Mouse (Mus musculus) midbrain, embryonic 11.5 days (tissue): ENCODE measurements at regions not wholly inside any gene's neighbourhood (a gene's known extent, or its start where the extent isn't known, plus 50 kb on each side); places are given as distances from the start of the nearest gene placed in this dataset.
A peak's percentile ranks its signal among the peaks of the same experiment; 100 is the strongest.
"Not testable (repeated sequence)": the region's sequence is repeated elsewhere in the genome, so short reads cannot be mapped to it uniquely, and the experiment has no call there.

Experiments
- ATAC-seq: fragments of 200-750 bp; cut with Nextera tagmentation; 2 replicates; pipeline ENCODE4 v1.8.0; 2017; ENCODE audit warnings: moderate TSS enrichment, moderate library complexity; ENCODE audit not compliant: low FRiP score
- DNase-seq: peaks from one replicate; pipeline ENCODE4 v3.0.0; 2015; ENCODE audit warnings: low spot score; ENCODE audit errors: missing footprints
- H3K27ac ChIP-seq: fragments of 300-500 bp; sonication (generic); 2 replicates; pipeline ENCODE4 v1.5.1; 2014; ENCODE audit warnings: low read depth, low read length
- H3K27me3 ChIP-seq: fragments of 300-500 bp; sonication (generic); 2 replicates; pipeline ENCODE4 v1.6.1; 2014; ENCODE audit warnings: mild to moderate bottlenecking, low read length, moderate library complexity, mixed read lengths; ENCODE audit not compliant: control insufficient read depth, insufficient read depth
- H3K36me3 ChIP-seq: fragments of 300-500 bp; sonication (generic); 2 replicates; pipeline ENCODE4 v1.6.1; 2014; ENCODE audit warnings: mild to moderate bottlenecking, low read length, moderate library complexity, mixed read lengths; ENCODE audit not compliant: control insufficient read depth, insufficient read depth
- H3K4me1 ChIP-seq: fragments of 300-500 bp; sonication (generic); 2 replicates; pipeline ENCODE4 v1.6.1; 2014; ENCODE audit warnings: low read length; ENCODE audit not compliant: control insufficient read depth, insufficient read depth
- H3K4me2 ChIP-seq: fragments of 300-500 bp; sonication (generic); 2 replicates; pipeline ENCODE4 v1.6.1; 2014; ENCODE audit warnings: mild to moderate bottlenecking, moderate library complexity
- H3K4me3 ChIP-seq: fragments of 300-500 bp; sonication (generic); 2 replicates; pipeline ENCODE4 v1.5.1; 2014; ENCODE audit warnings: low read depth, low read length
- H3K9ac ChIP-seq: fragments of 300-500 bp; sonication (generic); 2 replicates; pipeline ENCODE4 v1.6.1; 2014; ENCODE audit warnings: low read length
- H3K9me3 ChIP-seq: fragments of 300-500 bp; sonication (generic); 2 replicates; pipeline ENCODE4 v1.6.1; 2016; ENCODE audit warnings: low read length; ENCODE audit not compliant: control insufficient read depth
- WGBS: fragments of 180-500 bp; shearing (Covaris S2); extraction: QIAGEN DNeasy Blood & Tissue Kit; methylation state at CpG from one replicate; pipeline ENCODE4 v1.1.7; 2014; 5-methylcytosine and 5-hydroxymethylcytosine counted together

DNA sequence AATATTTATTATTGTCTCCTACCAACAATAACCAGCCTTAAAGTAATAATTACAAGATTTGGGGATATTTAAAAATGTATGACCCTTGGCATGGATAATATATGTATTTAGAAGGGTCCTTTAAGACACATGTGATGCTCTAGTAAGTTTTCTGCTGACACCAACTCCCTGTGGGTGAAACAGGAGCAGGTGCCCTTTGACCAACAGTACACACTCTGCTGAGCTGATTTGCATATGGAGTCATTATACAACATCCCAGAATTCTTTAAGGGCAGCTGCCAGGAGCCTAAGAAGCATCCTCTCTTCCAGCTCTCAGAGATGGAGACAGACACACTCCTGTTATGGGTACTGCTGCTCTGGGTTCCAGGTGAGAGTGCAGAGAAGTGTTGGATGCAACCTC, 274.1 kb downstream of the Rpia start:
- DNase-seq (no peak), ATAC-seq (no peak)
- Histone ChIP-seq H3K9me3 (no peaks in the 10 kb centered on the region), H3K36me3 (no peaks in the 10 kb centered on the region), H3K27me3 (no peaks in the 10 kb centered on the region), H3K4me2 (no peak overlapping the region), H3K4me1 (no peaks in the 10 kb centered on the region), H3K9ac (no peak overlapping the region), H3K4me3 (no peak overlapping the region), H3K27ac (no peak overlapping the region)

GRCm38 (mm10) chr6:70468623-70469479, 323.2 kb downstream of the Rpia start:
- ATAC-seq = peak; percentile 63; the same call in 1 of the 2 replicates

DNA sequence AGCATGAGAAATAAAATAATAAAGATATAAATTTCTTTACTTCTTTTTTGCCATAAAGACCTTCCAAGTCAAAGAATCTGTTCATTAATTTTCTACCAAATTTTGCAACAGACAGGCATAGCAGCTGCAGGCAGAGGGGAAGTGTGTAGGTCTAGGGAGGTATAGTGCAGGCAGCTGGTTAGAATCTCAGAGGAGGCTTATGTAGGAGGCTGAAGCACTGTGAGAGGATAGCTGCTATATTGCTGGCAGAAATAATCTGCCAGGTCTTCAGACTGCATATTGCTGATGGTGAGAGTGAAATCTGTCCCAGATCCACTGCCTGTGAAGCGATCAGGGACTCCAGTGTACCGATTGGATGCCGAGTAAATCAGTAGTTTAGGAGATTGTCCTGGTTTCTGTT, 334.8 kb downstream of the Rpia start:
- H3K9me3 ChIP-seq = no peaks in the 10 kb centered on the region
- H3K27ac ChIP-seq = no peak overlapping the region
- DNase-seq (no peak), ATAC-seq (no peak)
- WGBS = 89% methylated on average over 3 of the region's 3 CpGs
- H3K36me3 ChIP-seq = no peaks in the 10 kb centered on the region
- H3K4me1 ChIP-seq = no peaks in the 10 kb centered on the region
- H3K4me2 ChIP-seq = no peak overlapping the region
- H3K9ac ChIP-seq = no peak overlapping the region
- no peak overlapping the region for H3K4me3 ChIP-seq
- H3K27me3 ChIP-seq = no peaks in the 10 kb centered on the region

More at GRCm38 (mm10) chr6:70468623-70469479, 323.2 kb downstream of the Rpia start:
- DNase-seq = no peak
- 90% methylated on average over 1 of the region's 1 CpGs for WGBS
- Histone ChIP-seq H3K9ac (no peak overlapping the region), H3K9me3 (no peaks in the 10 kb centered on the region), H3K4me2 (no peak overlapping the region), H3K36me3 (no peaks in the 10 kb centered on the region), H3K27ac (no peak overlapping the region), H3K4me3 (no peak overlapping the region), H3K4me1 (no peaks in the 10 kb centered on the region), H3K27me3 (no peaks in the 10 kb centered on the region)

- H3K4me3 ChIP-seq, H3K9me3 ChIP-seq, H3K4me2 ChIP-seq, DNase-seq, H3K4me1 ChIP-seq, H3K27ac ChIP-seq, H3K36me3 ChIP-seq, ATAC-seq, H3K9ac ChIP-seq, H3K27me3 ChIP-seq: not testable (repeated sequence)
- WGBS = 89% methylated on average over 2 of the region's 2 CpGs
Measured at GRCm38 (mm10) chr6:70434739-70435138, 357.3 kb downstream of the Rpia start.

DNA sequence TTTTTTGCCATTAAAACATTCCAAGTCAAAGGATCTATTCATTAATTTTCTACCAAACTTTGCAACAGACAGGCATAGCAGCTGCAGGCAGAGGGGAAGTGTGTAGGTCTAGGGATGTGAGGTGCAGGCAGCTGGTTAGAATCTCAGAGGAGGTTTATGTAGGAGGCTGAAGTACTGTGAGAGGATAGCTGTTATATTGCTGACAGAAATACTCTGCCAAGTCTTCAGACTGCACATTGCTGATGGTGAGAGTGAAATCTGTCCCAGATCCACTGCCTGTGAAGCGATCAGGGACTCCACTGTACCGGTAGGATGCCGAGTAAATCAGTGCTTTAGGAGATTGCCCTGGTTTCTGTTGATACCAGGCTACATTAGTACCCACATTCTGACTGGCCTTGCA, 385.7 kb downstream of the Rpia start:
- ATAC-seq, DNase-seq, H3K9me3 ChIP-seq, H3K4me1 ChIP-seq, H3K36me3 ChIP-seq, H3K4me3 ChIP-seq, H3K4me2 ChIP-seq, H3K9ac ChIP-seq, H3K27me3 ChIP-seq, H3K27ac ChIP-seq: not testable (repeated sequence)
- WGBS = 87% methylated on average over 3 of the region's 3 CpGs

DNA sequence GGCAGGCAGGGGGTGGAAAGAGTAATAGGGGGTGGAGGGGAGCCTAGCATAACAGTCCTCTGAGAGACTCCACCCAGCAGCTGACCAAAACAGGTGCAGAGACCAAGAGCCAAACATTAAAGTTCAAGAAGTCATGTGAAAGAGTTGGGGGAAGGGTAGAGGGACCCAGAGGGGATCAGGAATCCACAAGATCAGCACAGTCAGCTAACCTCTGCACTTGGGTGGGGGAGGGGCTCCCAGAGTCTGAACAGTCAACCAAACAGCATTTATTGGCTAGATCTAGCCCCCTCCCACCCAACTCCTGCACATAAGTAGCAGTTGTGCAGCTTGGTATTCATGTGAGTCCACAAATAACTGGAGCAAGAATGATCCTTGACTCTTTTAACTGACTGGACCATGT, 402.2 kb downstream of the Rpia start:
- H3K9ac ChIP-seq, H3K4me2 ChIP-seq, ATAC-seq: not testable (repeated sequence)

GRCm38 (mm10) chr6:70386396-70386795, 405.6 kb downstream of the Rpia start:
- H3K27ac ChIP-seq, H3K9ac ChIP-seq, H3K27me3 ChIP-seq, H3K4me1 ChIP-seq, H3K4me3 ChIP-seq, H3K9me3 ChIP-seq, DNase-seq, H3K36me3 ChIP-seq, ATAC-seq, H3K4me2 ChIP-seq: not testable (repeated sequence)
- WGBS = no CpG with 5 or more reads among the region's 1 CpGs

More for the DNA sequence above, 402.2 kb downstream of the Rpia start:
- not testable (repeated sequence) for H3K27me3 ChIP-seq, DNase-seq, H3K27ac ChIP-seq, H3K9me3 ChIP-seq, H3K4me1 ChIP-seq, H3K4me3 ChIP-seq, H3K36me3 ChIP-seq

DNA sequence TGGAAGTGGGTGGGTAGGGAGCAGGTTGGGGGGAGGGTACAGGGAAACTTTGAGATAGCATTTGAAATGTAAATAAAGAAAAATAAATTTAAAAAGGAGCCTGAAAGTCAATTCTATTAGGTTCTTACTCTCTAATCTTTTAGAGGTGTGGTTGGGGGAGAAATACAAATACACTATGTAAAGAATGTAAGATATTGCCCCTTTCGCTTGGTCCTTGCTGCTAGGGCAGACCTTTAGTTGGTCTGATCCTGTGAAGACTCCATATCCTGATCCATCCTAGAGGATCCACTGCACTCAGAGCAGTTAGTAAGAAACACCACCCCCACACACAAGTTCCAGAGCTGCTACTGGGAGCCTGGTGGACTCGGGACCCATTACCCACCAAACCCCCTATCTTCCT, 412.7 kb downstream of the Rpia start:
- DNase-seq, H3K4me1 ChIP-seq, ATAC-seq: not testable (repeated sequence)

GRCm38 (mm10) chr6:70371821-70372220, 420.2 kb downstream of the Rpia start:
- not testable (repeated sequence) for H3K36me3 ChIP-seq, H3K4me3 ChIP-seq, H3K27me3 ChIP-seq, H3K4me1 ChIP-seq, H3K4me2 ChIP-seq, DNase-seq, H3K9me3 ChIP-seq, H3K9ac ChIP-seq, H3K27ac ChIP-seq, ATAC-seq
- WGBS = 86% methylated on average over 5 of the region's 5 CpGs

More for the DNA sequence above, 412.7 kb downstream of the Rpia start:
- not testable (repeated sequence) for H3K27me3 ChIP-seq, H3K9me3 ChIP-seq, H3K4me3 ChIP-seq, H3K4me2 ChIP-seq, H3K36me3 ChIP-seq, H3K9ac ChIP-seq, H3K27ac ChIP-seq
- WGBS = 95% methylated on average over 2 of the region's 2 CpGs
